Mouse (Mus musculus): ENCODE data around the gene Cryba1. TPM values are rescaled to one million over a fixed set of nuclear protein-coding genes. Genes with fewer than 3 reads are reported as not detected.
A peak's percentile ranks its signal among the peaks of the same experiment; 100 is the strongest.

The Cryba1 gene
- polyA plus RNA-seq, 1 experiment: not detected

DNA sequence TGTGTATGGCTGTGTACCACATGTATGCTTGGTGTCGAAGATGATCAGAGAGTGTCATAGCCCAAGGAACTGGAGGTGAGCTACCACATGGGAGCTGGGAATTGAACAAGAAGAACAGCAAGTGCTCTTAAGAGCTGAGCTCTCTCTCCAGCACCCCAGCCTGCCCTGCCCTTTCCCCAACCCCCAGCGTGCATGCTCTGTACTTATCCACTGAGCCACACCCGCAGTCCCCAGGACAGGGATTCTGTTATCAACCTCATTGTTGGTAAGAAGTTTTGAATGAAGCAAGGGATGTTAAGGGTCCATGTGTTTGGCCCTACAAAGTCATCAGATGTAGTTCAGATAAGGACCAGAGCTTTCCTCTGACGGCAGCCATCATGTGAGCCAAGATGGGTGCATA, 21.6 kb upstream of the Cryba1 start:
- 93% methylated on average over 4 of the region's 4 CpGs for WGBS
- H3K27me3 ChIP-seq (ENCODE audit: control insufficient read depth, insufficient read depth, low read length): no peaks in the 10 kb centered on the region
- no peaks in the 10 kb centered on the region for H3K4me1 ChIP-seq (ENCODE audit: control insufficient read depth, insufficient read depth, low read length)
- H3K27ac ChIP-seq (ENCODE audit: insufficient read depth, low read length): no peak overlapping the region
- TF ChIP-seq POLR2A (IDR thresholded peaks at IDR 0.05; ENCODE audit: borderline replicate concordance, insufficient read depth, low read length): no peak
- TF ChIP-seq CTCF (IDR thresholded peaks at IDR 0.05; ENCODE audit: borderline replicate concordance, insufficient read depth, low read depth, low read length): no peak
- no peak overlapping the region for H3K4me3 ChIP-seq (replicated peaks; ENCODE audit: insufficient read depth, low read depth, low read length)
- DNase-seq: no peak

DNA sequence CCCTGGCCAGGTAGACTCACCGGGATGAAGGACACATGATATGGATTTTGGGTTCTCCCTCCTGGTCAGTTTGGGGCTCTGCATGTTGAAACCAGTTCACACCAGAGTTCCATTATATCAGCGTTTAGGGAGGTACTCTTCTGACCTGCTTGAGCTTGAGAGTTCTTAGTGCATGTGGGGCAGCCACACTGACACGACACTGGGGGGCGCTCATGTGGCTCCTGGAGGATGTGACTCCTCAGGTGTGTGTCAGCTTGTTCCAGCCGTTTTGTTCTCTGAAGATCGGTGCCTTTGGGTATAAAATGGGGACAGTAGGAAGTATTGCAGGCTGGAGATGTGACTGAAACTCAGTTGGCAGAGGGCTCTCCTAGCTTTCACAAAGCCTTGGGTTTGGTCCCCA, 18.9 kb upstream of the Cryba1 start:
- Histone ChIP-seq H3K27ac (ENCODE audit: insufficient read depth, low read length) (no peak overlapping the region), H3K4me1 (ENCODE audit: control insufficient read depth, insufficient read depth, low read length) (no peaks in the 10 kb centered on the region), H3K4me3 (replicated peaks; ENCODE audit: insufficient read depth, low read depth, low read length) (no peak overlapping the region), H3K27me3 (ENCODE audit: control insufficient read depth, insufficient read depth, low read length) (no peaks in the 10 kb centered on the region)
- DNase-seq: peak; percentile 38 to 48
- peak; percentile 61 for TF ChIP-seq CTCF (IDR thresholded peaks at IDR 0.05; ENCODE audit: borderline replicate concordance, insufficient read depth, low read depth, low read length)
- TF ChIP-seq POLR2A (IDR thresholded peaks at IDR 0.05; ENCODE audit: borderline replicate concordance, insufficient read depth, low read length): no peak
- WGBS: 26% methylated on average over 6 of the region's 6 CpGs

DNA sequence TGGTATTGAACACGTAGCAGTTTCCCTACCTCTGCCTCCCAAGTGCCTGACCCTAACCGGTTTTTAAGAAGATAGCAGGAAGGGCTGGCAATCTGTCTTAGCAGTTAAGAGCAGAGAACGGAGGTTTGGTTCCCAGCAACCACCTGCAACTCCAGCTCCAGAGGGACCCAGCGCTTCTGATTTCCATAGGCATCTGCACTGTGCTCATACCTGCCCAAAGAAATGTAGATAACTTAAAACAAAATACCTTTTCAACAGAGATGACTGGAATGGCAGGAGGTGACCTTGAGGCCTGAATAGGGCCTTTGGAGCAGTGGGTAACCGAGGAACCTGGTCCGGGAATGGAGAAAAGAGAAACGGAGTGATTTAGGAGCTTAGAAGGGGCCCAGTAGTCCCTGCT, 13.5 kb upstream of the Cryba1 start:
- no peak overlapping the region for H3K4me3 ChIP-seq (replicated peaks; ENCODE audit: insufficient read depth, low read depth, low read length)
- no peaks in the 10 kb centered on the region for H3K4me1 ChIP-seq (ENCODE audit: control insufficient read depth, insufficient read depth, low read length)
- H3K27me3 ChIP-seq (ENCODE audit: control insufficient read depth, insufficient read depth, low read length): no peaks in the 10 kb centered on the region; the same call in 1 of the 2 replicates
- H3K27ac ChIP-seq (ENCODE audit: insufficient read depth, low read length): no peak overlapping the region
- 73% methylated on average over 7 of the region's 7 CpGs for WGBS
- DNase-seq: no peak
- TF ChIP-seq CTCF (IDR thresholded peaks at IDR 0.05; ENCODE audit: borderline replicate concordance, insufficient read depth, low read depth, low read length): no peak
- TF ChIP-seq POLR2A (IDR thresholded peaks at IDR 0.05; ENCODE audit: borderline replicate concordance, insufficient read depth, low read length): no peak

DNA sequence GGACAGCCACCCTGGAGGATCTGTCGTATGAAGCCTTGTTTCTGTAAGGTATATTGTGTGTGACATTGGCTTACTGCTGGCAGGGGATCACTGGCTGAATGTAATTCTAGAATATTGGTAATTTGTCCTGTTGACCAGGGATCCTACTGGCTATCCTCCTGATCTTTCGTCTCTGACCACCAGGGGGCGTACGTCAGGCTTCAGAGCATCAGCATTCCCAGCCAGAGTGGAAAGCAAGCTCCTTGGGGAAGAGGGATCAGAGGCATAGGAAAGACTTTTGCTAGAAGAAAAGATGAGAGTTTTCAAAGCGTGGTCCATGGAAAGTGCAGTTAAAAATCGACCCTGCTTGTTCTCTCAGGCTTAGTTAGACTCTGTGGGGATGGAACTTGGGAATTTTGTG, 12.2 kb upstream of the Cryba1 start:
- TF ChIP-seq CTCF (IDR thresholded peaks at IDR 0.05; ENCODE audit: borderline replicate concordance, insufficient read depth, low read depth, low read length) (peak; percentile 88), POLR2A (IDR thresholded peaks at IDR 0.05; ENCODE audit: borderline replicate concordance, insufficient read depth, low read length) (no peak)
- Histone ChIP-seq H3K4me1 (ENCODE audit: control insufficient read depth, insufficient read depth, low read length) (no peaks in the 10 kb centered on the region), H3K27ac (ENCODE audit: insufficient read depth, low read length) (no peak overlapping the region), H3K4me3 (replicated peaks; ENCODE audit: insufficient read depth, low read depth, low read length) (no peak overlapping the region), H3K27me3 (ENCODE audit: control insufficient read depth, insufficient read depth, low read length) (no peaks in the 10 kb centered on the region; the same call in 1 of the 2 replicates)
- peak; percentile 82 to 89 for DNase-seq
- 2% methylated on average over 6 of the region's 6 CpGs for WGBS

DNA sequence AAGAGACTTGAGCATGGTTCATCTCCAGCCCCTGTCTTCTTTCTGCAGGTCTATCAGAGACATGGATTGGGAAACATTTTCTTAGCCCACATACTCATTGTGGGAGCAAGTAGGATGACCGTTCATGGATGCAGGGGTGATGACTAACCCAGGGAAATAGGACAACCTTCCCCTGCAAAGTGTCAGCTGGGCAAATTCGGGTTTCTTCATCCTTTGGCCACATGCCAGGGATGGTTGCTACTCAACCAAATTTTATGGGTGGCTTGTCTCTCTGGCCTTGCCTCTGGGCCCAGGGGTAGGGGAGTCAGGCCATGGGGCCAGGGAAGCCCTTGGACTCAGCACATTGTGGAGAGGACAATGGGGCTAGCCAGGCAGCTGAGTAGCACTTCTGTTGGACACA, 3.5 kb upstream of the Cryba1 start:
- TF ChIP-seq CTCF (IDR thresholded peaks at IDR 0.05; ENCODE audit: borderline replicate concordance, insufficient read depth, low read depth, low read length) (no peak), POLR2A (IDR thresholded peaks at IDR 0.05; ENCODE audit: borderline replicate concordance, insufficient read depth, low read length) (no peak)
- 25% methylated on average over 2 of the region's 2 CpGs for WGBS
- H3K4me3 ChIP-seq (replicated peaks; ENCODE audit: insufficient read depth, low read depth, low read length): no peak overlapping the region
- H3K27ac ChIP-seq (ENCODE audit: insufficient read depth, low read length): no peak overlapping the region
- no peaks in the 10 kb centered on the region for H3K4me1 ChIP-seq (ENCODE audit: control insufficient read depth, insufficient read depth, low read length)
- H3K27me3 ChIP-seq (ENCODE audit: control insufficient read depth, insufficient read depth, low read length): no peaks in the 10 kb centered on the region
- DNase-seq: peak; percentile 14 to 19

DNA sequence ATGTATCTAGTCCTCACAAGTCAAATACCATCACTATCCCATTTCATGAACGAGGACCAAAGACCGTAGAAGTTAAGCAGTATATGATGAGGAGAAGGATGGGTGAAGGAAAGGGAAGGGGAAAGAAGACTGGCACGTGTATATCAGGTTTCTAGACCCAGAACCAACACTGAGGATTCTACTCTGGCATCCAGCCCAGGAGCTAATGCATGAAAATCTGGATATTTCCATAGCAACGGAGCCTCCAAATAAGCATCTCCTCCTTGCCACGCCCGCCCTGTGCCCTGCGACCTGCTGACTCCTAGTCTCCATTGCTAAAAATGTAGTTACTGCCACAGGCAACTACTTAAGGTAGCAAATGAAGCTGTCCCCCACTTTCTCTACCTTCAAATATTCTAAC, 317 bp downstream of the Cryba1 start:
- 59% methylated on average over 7 of the region's 7 CpGs for WGBS
- Histone ChIP-seq H3K27ac (ENCODE audit: insufficient read depth, low read length) (no peak overlapping the region), H3K27me3 (ENCODE audit: control insufficient read depth, insufficient read depth, low read length) (no peaks in the 10 kb centered on the region), H3K4me3 (replicated peaks; ENCODE audit: insufficient read depth, low read depth, low read length) (no peak overlapping the region), H3K4me1 (ENCODE audit: control insufficient read depth, insufficient read depth, low read length) (no peaks in the 10 kb centered on the region)
- DNase-seq: no peak
- no peak for TF ChIP-seq CTCF (IDR thresholded peaks at IDR 0.05; ENCODE audit: borderline replicate concordance, insufficient read depth, low read depth, low read length)
- TF ChIP-seq POLR2A (IDR thresholded peaks at IDR 0.05; ENCODE audit: borderline replicate concordance, insufficient read depth, low read length): no peak

DNA sequence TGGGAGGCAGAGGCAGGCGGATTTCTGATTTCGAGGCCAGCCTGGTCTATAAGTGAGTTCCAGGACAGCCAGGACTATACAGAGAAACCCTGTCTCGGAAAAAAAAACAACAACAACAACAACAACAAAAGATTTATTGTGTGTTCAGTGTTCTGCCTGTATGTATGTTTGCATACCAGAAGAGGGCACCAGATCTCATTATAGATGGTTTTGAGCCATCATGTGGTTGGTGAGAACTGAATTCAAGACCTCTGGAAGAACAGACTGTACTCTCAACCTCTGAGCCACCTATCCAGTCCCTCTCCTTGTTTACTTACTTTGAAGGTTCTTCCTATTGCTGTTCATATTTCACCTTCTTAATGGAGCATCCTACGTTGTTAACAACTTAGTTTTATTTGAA, 3.7 kb downstream of the Cryba1 start:
- no peak for DNase-seq
- H3K27me3 ChIP-seq (ENCODE audit: control insufficient read depth, insufficient read depth, low read length): no peaks in the 10 kb centered on the region
- 93% methylated on average over 4 of the region's 4 CpGs for WGBS
- H3K4me1 ChIP-seq (ENCODE audit: control insufficient read depth, insufficient read depth, low read length): no peaks in the 10 kb centered on the region
- TF ChIP-seq POLR2A (IDR thresholded peaks at IDR 0.05; ENCODE audit: borderline replicate concordance, insufficient read depth, low read length) (no peak), CTCF (IDR thresholded peaks at IDR 0.05; ENCODE audit: borderline replicate concordance, insufficient read depth, low read depth, low read length) (no peak)
- no peak overlapping the region for H3K4me3 ChIP-seq (replicated peaks; ENCODE audit: insufficient read depth, low read depth, low read length)
- H3K27ac ChIP-seq (ENCODE audit: insufficient read depth, low read length): no peak overlapping the region

DNA sequence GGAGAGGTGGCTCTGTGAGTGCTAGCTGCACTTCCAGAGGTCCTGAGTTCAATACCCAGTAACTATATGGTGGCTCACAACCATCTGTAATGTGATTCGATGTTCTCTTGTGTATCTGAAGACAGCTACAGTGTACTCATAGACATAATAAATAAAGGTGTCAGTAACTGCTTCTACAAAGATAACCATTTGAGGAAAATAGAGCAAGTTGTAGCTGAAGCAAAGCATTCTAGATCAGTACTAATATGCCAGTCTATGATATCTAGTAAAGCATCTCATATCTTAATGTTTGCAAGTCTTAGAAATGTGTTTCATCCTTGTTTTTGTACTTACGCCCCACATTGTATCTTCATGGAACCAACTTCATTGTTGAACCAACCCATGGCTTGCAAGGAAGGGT, 6.0 kb downstream of the Cryba1 start:
- Histone ChIP-seq H3K27ac (ENCODE audit: insufficient read depth, low read length) (no peak overlapping the region), H3K4me1 (ENCODE audit: control insufficient read depth, insufficient read depth, low read length) (no peaks in the 10 kb centered on the region), H3K4me3 (replicated peaks; ENCODE audit: insufficient read depth, low read depth, low read length) (no peak overlapping the region), H3K27me3 (ENCODE audit: control insufficient read depth, insufficient read depth, low read length) (no peaks in the 10 kb centered on the region)
- no peak for DNase-seq
- 98% methylated on average over 2 of the region's 2 CpGs for WGBS
- no peak for TF ChIP-seq POLR2A (IDR thresholded peaks at IDR 0.05; ENCODE audit: borderline replicate concordance, insufficient read depth, low read length)
- TF ChIP-seq CTCF (IDR thresholded peaks at IDR 0.05; ENCODE audit: borderline replicate concordance, insufficient read depth, low read depth, low read length): no peak

All from cerebellum, adult 2 months (tissue).